Mouse (Mus musculus) heart, embryonic 16.5 days (tissue): ENCODE measurements around the gene Tacc2. TPM values are rescaled to one million over a fixed set of nuclear protein-coding genes. Genes with fewer than 3 reads are reported as not detected.

Experiments
- ATAC-seq: fragments of 200-750 bp; cut with Nextera tagmentation; replicated peaks from 2 replicates; pipeline ENCODE4 v1.8.0; 2017; ENCODE audit warnings: moderate number of reproducible peaks; ENCODE audit not compliant: insufficient read depth, low FRiP score; ENCODE audit errors: extremely low read depth
- H3K27ac ChIP-seq: fragments of 300-500 bp; sonication (generic); 2 replicates; pipeline ENCODE4 v1.5.1; 2014; ENCODE audit warnings: mild to moderate bottlenecking, low read length, control low read depth, moderate library complexity
- H3K27me3 ChIP-seq: fragments of 300-500 bp; sonication (generic); 2 replicates; pipeline ENCODE4 v1.6.1; 2014; ENCODE audit warnings: low read length, mixed read lengths; ENCODE audit not compliant: control insufficient read depth, insufficient read depth
- H3K36me3 ChIP-seq: fragments of 300-500 bp; sonication (generic); 2 replicates; pipeline ENCODE4 v1.6.1; 2014; ENCODE audit not compliant: control insufficient read depth, insufficient read depth
- H3K4me1 ChIP-seq: fragments of 300-500 bp; sonication (generic); 2 replicates; pipeline ENCODE4 v1.6.1; 2014; ENCODE audit warnings: low read length, mixed read lengths; ENCODE audit not compliant: control insufficient read depth, insufficient read depth
- H3K4me2 ChIP-seq: fragments of 300-500 bp; sonication (generic); 2 replicates; pipeline ENCODE4 v1.6.1; 2014; ENCODE audit warnings: low read depth, mild to moderate bottlenecking, control low read depth, low read length
- H3K4me3 ChIP-seq: fragments of 300-500 bp; sonication (generic); 2 replicates; pipeline ENCODE4 v1.5.1; 2014; ENCODE audit warnings: mild to moderate bottlenecking, control low read depth, low read length
- H3K9ac ChIP-seq: fragments of 300-500 bp; sonication (generic); 2 replicates; pipeline ENCODE4 v1.6.1; 2014; ENCODE audit warnings: low read length, control low read depth
- H3K9me3 ChIP-seq: fragments of 300-500 bp; sonication (generic); replicated peaks from 2 replicates; pipeline ENCODE4 v1.6.1; 2016; ENCODE audit warnings: low read length; ENCODE audit not compliant: control insufficient read depth
- WGBS: fragments of 180-500 bp; shearing (Covaris S2); extraction: QIAGEN DNeasy Blood & Tissue Kit; methylation state at CpG from one replicate; pipeline ENCODE4 v1.1.7; 2014; 5-methylcytosine and 5-hydroxymethylcytosine counted together
- polyA plus RNA-seq: library from polyadenylated mRNA; unstranded; fragments of >200 nt; fragmentation: Nextera tagmentation; extraction: Ambion mirVana; gene quantifications from 2 replicates; pipeline ENCODE4 v1.2.1, GENCODE M21; 2015

Gene Tacc2
- polyA plus RNA-seq, 1 experiment from 2014 or later: 47.0 TPM

DNA sequence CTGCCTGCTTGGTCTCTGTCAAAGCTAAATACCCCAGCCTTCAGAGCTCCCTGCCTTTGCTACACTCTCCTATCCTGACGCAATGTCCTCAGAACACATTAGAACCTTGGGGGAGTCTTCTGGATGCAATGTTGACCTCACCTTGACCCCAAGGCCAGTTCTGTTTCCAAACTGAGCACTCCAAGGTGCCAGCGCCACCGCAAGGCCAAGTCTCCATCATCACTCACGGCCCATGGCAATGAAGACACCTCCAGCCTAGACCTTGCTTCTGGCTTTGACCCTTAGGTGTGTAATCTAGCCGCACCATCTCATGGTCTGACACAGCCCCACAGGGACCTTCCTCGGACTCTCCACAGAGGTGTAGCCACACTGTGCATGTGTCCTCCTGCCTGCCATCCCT, 220.3 kb downstream of the Tacc2 start:
- no peak overlapping the region for H3K9ac ChIP-seq
- no peaks in the 10 kb centered on the region for H3K9me3 ChIP-seq
- no peak overlapping the region for H3K4me2 ChIP-seq
- H3K4me1 ChIP-seq: no peaks in the 10 kb centered on the region; the same call in 1 of the 2 replicates
- no peak for ATAC-seq
- H3K27me3 ChIP-seq: no peaks in the 10 kb centered on the region
- H3K4me3 ChIP-seq: no peak overlapping the region
- no peak overlapping the region for H3K27ac ChIP-seq
- H3K36me3 ChIP-seq: no peaks in the 10 kb centered on the region
- WGBS: 85% methylated on average over 6 of the region's 6 CpGs

DNA sequence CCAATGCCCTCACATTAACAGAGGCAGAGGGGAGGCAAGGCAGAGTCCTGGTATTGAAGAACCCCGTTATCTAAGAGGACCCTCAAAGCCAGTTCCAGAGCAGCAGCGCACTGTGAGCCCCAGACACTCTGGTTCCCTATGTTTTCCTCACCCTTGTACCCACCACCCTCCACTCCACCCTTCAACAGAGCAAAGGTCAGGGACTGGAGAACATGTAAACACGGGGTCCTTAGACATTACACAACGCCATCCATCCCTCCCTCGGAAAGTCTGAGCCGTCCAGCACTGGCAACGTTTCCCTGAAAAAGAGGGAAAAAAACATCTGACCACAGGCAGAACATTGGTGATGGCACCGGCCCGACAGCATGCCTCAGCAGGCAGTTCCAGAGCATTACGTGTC, 222.2 kb downstream of the Tacc2 start:
- no peak overlapping the region for H3K9ac ChIP-seq

DNA sequence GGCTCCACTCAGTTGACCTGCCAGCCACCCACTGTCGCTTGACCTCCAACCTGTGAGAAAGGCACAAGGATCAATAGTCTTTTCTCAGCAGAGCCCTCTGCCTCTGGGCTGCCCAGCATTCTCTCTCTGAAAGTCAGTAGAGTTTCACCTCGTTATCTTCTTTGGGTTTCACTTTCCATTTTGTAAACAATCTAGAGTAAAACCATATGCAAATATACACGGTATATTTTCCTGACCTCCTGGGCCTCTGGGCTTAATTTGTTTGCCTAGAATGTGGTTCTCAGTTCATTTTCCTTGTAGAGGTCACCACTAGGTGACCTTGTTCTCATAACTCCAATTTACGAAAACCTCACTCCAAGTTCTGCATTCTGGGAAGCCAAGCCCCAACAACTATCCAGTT, 223.4 kb downstream of the Tacc2 start:
- Histone ChIP-seq H3K9ac (no peak overlapping the region), H3K4me2 (no peak overlapping the region), H3K27ac (no peak overlapping the region), H3K27me3 (no peaks in the 10 kb centered on the region), H3K36me3 (no peaks in the 10 kb centered on the region), H3K9me3 (no peaks in the 10 kb centered on the region), H3K4me1 (no peaks in the 10 kb centered on the region), H3K4me3 (no peak overlapping the region)
- WGBS: 66% methylated on average over 4 of the region's 4 CpGs
- no peak for ATAC-seq

More for the DNA sequence above, 222.2 kb downstream of the Tacc2 start:
- Histone ChIP-seq H3K4me1 (no peaks in the 10 kb centered on the region; the same call in 1 of the 2 replicates), H3K4me2 (no peak overlapping the region), H3K4me3 (no peak overlapping the region), H3K27me3 (no peaks in the 10 kb centered on the region), H3K9me3 (no peaks in the 10 kb centered on the region), H3K27ac (no peak overlapping the region), H3K36me3 (no peaks in the 10 kb centered on the region)
- no peak for ATAC-seq
- 75% methylated on average over 10 of the region's 10 CpGs for WGBS

DNA sequence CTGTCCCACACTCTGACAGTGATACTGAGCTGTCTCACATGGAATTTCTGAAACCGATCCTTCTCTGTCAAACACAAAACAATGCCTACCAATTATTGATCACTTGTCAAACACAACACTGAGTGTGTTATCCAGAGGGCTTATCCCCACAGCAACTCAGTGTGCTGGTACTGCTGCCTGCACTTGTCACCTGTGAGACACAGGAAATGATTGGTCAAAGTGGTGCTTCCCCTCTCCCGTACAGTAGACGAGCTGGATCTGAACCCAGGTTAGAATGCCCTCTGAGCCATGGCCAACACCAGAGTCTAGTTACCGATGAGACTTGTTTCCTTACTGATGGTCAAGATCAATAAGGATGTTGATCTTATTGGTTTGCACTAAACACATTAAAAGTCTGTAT, 224.6 kb downstream of the Tacc2 start:
- no peaks in the 10 kb centered on the region for H3K9me3 ChIP-seq
- no peaks in the 10 kb centered on the region for H3K27me3 ChIP-seq
- no peak overlapping the region for H3K9ac ChIP-seq
- no peak overlapping the region for H3K4me3 ChIP-seq
- no peak overlapping the region for H3K4me2 ChIP-seq
- no peak overlapping the region for H3K27ac ChIP-seq
- H3K4me1 ChIP-seq: no peaks in the 10 kb centered on the region
- no peak for ATAC-seq
- 82% methylated on average over 4 of the region's 4 CpGs for WGBS
- no peaks in the 10 kb centered on the region for H3K36me3 ChIP-seq

DNA sequence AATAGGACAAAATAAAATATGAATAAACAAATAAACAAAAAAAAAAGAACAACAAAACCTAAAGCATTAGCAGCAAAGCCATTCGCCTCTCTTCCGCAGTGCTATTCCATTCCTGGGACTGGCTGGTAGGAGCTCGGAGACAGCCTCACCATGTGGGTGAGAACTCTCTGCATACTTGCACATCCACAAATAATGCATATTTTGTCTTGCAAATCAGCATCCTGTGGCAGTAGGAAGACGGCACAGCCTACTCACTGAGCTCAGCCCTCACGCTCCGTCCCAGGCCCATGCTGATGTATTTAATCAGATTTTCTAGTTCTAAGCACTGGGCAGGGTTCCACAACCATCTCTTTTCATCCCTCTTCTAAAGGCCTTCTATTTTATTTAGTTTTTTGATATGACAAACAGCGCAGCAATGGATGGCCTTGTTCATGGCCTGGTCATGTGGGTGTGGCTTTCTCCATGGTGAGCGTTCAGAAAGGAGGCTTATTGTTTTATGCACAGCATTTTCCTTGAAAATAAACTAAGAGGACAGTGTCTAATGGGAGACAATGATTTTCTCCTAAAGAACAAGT, 226.1 kb downstream of the Tacc2 start:
- Histone ChIP-seq H3K9ac (no peak overlapping the region), H3K4me2 (no peak overlapping the region), H3K4me3 (no peak overlapping the region), H3K4me1 (peaks cover 7% of the 10 kb centered on the region), H3K27me3 (no peaks in the 10 kb centered on the region), H3K9me3 (no peaks in the 10 kb centered on the region), H3K27ac (no peak overlapping the region), H3K36me3 (no peaks in the 10 kb centered on the region)
- 92% methylated on average over 8 of the region's 8 CpGs for WGBS
- no peak for ATAC-seq

DNA sequence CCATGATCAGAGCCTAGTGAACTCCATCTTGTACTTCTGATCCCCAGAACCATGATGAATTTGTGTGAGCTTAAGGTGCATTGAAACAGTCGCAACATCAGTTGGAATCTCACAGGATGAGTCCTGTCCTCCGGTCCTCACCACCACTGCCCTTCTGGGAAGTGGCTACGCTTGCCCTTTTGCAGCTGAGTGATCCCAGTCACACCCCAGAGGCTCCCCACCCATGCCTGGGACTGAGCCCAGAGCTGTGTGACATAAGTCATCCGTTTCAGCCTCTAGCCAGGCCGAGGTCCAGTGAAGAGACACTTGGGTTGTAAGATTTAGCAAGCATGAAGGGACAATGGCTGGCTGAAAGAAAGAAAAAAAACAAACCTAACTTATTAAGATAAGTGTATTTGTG, 227.8 kb downstream of the Tacc2 start:
- no peaks in the 10 kb centered on the region for H3K27me3 ChIP-seq
- H3K9me3 ChIP-seq: no peaks in the 10 kb centered on the region
- H3K4me1 ChIP-seq: peaks cover 7% of the 10 kb centered on the region
- H3K27ac ChIP-seq: no peak overlapping the region
- H3K4me2 ChIP-seq: no peak overlapping the region
- H3K4me3 ChIP-seq: no peak overlapping the region
- ATAC-seq: no peak
- H3K36me3 ChIP-seq: no peaks in the 10 kb centered on the region
- H3K9ac ChIP-seq: no peak overlapping the region
- 75% methylated on average over 5 of the region's 5 CpGs for WGBS

DNA sequence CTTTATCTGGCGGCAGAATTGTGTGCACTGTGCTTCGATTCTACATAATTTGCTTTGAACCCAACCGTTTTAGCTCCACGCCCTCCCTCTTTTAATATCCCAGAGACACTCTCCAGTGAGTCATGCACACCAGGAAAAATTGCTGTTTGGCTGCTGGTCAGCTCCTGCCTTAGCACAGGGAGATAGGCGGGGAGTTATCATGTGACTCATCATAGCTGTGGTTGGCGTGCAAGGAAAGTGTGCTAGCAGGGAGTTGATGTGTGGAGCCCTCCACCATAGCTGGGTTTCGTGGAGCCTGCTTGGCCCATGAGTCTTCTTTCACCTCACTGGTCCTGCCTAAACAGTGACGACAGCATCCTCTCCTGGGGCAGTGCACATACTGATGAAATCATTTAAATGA, 230.5 kb downstream of the Tacc2 start:
- Histone ChIP-seq H3K4me1 (peaks cover 7% of the 10 kb centered on the region), H3K4me3 (no peak overlapping the region), H3K9ac (no peak overlapping the region), H3K36me3 (no peaks in the 10 kb centered on the region), H3K9me3 (no peaks in the 10 kb centered on the region), H3K27ac (no peak overlapping the region), H3K27me3 (no peaks in the 10 kb centered on the region), H3K4me2 (no peak overlapping the region)
- WGBS: 37% methylated on average over 8 of the region's 8 CpGs
- ATAC-seq: peak; percentile 78

DNA sequence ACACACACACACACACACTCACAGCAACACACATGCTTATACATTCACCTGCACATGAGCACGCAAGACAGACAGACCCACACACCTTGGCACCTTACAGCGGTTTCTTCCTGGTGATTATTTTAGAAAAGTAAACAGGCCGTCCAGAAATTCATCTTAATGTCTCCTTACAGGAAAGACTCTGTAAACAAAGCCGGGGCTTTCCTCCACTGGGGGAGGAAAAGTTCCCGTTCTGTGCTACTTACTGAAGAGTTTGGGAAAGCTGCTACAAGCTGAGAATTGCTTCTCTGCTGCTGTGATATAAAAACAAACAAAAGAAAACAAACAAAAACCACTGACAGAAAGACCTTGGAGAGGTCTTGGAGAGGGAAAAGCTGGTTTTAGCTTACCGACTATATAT, 231.5 kb downstream of the Tacc2 start:
- Histone ChIP-seq H3K9me3 (no peaks in the 10 kb centered on the region), H3K4me3 (no peak overlapping the region), H3K27ac (no peak overlapping the region), H3K4me2 (no peak overlapping the region), H3K27me3 (no peaks in the 10 kb centered on the region), H3K4me1 (peaks cover 7% of the 10 kb centered on the region), H3K36me3 (no peaks in the 10 kb centered on the region), H3K9ac (no peak overlapping the region)
- WGBS: 44% methylated on average over 6 of the region's 6 CpGs
- no peak for ATAC-seq

DNA sequence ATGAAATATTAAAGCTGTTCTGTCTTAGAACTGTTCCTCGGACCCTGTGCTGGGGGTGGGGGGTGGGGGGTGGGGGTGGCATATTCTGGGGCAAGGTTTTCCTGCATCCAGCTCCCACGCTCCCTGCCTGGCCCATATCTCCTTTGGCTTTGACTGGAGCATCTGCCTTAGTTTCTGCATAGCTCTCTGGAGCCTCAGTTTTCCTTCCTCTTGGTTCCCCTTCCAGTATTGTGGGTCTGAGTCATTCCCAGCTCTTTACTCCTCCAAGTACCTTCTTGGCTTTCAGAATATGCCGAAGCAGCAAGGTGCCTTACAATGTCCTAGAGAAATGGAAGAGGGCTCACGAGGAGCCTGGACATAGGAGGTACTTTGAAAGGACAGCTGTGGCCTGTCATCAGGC, 233.0 kb downstream of the Tacc2 start:
- 71% methylated on average over 4 of the region's 4 CpGs for WGBS
- peaks cover 7% of the 10 kb centered on the region for H3K4me1 ChIP-seq
- H3K27me3 ChIP-seq: no peaks in the 10 kb centered on the region
- ATAC-seq: no peak
- H3K9me3 ChIP-seq: no peaks in the 10 kb centered on the region
- H3K4me3 ChIP-seq: no peak overlapping the region
- H3K9ac ChIP-seq: no peak overlapping the region
- H3K36me3 ChIP-seq: no peaks in the 10 kb centered on the region
- H3K27ac ChIP-seq: no peak overlapping the region
- no peak overlapping the region for H3K4me2 ChIP-seq
